Mouse (Mus musculus) hindbrain, embryonic 14.5 days (tissue): ENCODE data around the gene Plagl2. TPM values are rescaled to one million over a fixed set of nuclear protein-coding genes. Genes with fewer than 3 reads are reported as not detected.
"Not testable (repeated sequence)": the region's sequence is repeated elsewhere in the genome, so short reads cannot be mapped to it uniquely, and the experiment has no call there.

Experiments
- ATAC-seq: fragments of 200-750 bp; cut with Nextera tagmentation; 2 replicates; pipeline ENCODE4 v1.8.0; 2017; ENCODE audit warnings: moderate number of reproducible peaks, mild to moderate bottlenecking, moderate TSS enrichment, moderate library complexity; ENCODE audit not compliant: low FRiP score
- DNase-seq: peaks from one replicate; pipeline ENCODE4 v3.0.0-alpha.2; 2015; ENCODE audit warnings: low spot score
- H3K27ac ChIP-seq: fragments of 300-500 bp; sonication (generic); 2 replicates; pipeline ENCODE4 v1.5.1; 2014; ENCODE audit warnings: mild to moderate bottlenecking, moderate library complexity
- H3K27me3 ChIP-seq: fragments of 300-500 bp; sonication (generic); 2 replicates; pipeline ENCODE4 v1.6.1; 2014; ENCODE audit warnings: mild to moderate bottlenecking, low read length, mixed read lengths; ENCODE audit not compliant: control insufficient read depth, insufficient read depth
- H3K36me3 ChIP-seq: fragments of 300-500 bp; sonication (generic); replicated peaks from 2 replicates; pipeline ENCODE4 v1.6.1; 2014; ENCODE audit not compliant: control insufficient read depth, insufficient read depth
- H3K4me1 ChIP-seq: fragments of 300-500 bp; sonication (generic); replicated peaks from 2 replicates; pipeline ENCODE4 v1.6.1; 2014; ENCODE audit warnings: antibody characterized with exemption, low read length, mixed read lengths; ENCODE audit not compliant: control insufficient read depth, insufficient read depth
- H3K4me2 ChIP-seq: fragments of 300-500 bp; sonication (generic); replicated peaks from 2 replicates; pipeline ENCODE4 v1.6.1; 2014; ENCODE audit warnings: mild to moderate bottlenecking, moderate library complexity
- H3K4me3 ChIP-seq: fragments of 300-500 bp; sonication (generic); replicated peaks from 2 replicates; pipeline ENCODE4 v1.5.1; 2014; ENCODE audit warnings: mild to moderate bottlenecking, low read length
- H3K9ac ChIP-seq: fragments of 300-500 bp; sonication (generic); 2 replicates; pipeline ENCODE4 v1.6.1; 2014
- H3K9me3 ChIP-seq: fragments of 300-500 bp; sonication (generic); 2 replicates; pipeline ENCODE4 v1.6.1; 2016; ENCODE audit warnings: low read length; ENCODE audit not compliant: control insufficient read depth
- WGBS: fragments of 180-500 bp; shearing (Covaris S2); extraction: QIAGEN DNeasy Blood & Tissue Kit; methylation state at CpG from one replicate; pipeline ENCODE4 v1.1.7; 2014; 5-methylcytosine and 5-hydroxymethylcytosine counted together
- polyA plus RNA-seq: library from polyadenylated mRNA; unstranded; fragments of >200 nt; fragmentation: Nextera tagmentation; extraction: Ambion mirVana; gene quantifications from 2 replicates; pipeline ENCODE4 v1.2.1, GENCODE M21; 2014

Plagl2 gene
- 6.4 and 8.7 TPM in 2 replicates for polyA plus RNA-seq

DNA sequence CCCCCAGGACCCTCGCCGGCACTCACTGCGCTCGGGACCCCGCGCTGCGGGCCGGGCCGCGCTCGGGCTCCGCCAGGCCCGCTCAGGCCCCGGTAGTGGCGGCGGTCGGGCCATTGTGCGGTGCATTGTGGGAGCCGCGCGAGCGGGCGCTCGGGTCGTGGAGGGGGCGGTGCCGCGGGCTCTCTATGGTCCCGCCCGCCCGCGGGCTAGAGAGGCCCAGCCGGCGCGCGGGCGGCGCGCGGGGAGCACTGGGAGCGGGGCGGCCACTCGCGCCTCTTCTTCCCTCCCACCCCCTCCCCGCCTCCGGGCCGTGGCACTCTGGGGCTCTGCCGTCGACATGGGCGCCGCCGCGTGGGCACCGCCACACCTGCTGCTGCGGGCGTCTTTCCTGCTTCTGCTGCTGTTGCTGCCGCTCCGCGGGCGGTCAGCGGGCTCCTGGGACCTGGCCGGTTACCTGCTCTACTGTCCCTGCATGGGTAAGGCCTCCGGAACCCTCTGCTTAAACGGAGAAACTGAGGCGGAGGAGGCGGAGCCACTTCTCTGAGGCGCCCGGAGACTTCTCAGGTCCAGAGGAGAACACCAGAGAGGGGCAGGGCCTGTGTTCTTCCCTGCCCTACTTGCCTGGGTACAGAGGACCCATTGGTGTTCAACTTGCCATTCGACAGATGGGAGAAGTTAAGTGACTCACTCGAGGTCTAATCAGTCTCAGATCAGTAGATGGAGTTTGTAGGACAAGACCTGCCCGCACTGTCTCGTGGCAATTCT lies at the start of gene Plagl2, which contains the start of gene Pofut1:
Gene Plagl2 (minus strand): TSS at position 177 of the 765 bp plus-strand sequence.
Gene Pofut1 (plus strand): TSS at position 284 of the 765 bp plus-strand sequence.
- Histone ChIP-seq H3K4me3 (peak within 1 kb of the TSS; percentile 94), H3K4me2 (peak within 1 kb of the TSS; percentile 90), H3K9ac (peak within 1 kb of the TSS; percentile 98), H3K9me3 (no peaks in the 10 kb centered on the region), H3K27me3 (no peaks in the 10 kb centered on the region), H3K27ac (peak within 1 kb of the TSS; percentile 83), H3K36me3 (peaks cover 11% of the 10 kb centered on the region; the same call in 1 of the 2 replicates), H3K4me1 (peaks cover 37% of the 10 kb centered on the region)
- DNase-seq = peak; percentile 91
- under 1% methylated on average over 55 of the region's 72 CpGs for WGBS
- ATAC-seq = peak; percentile 98

- no peak overlapping the region for H3K9ac ChIP-seq
- no peaks in the 10 kb centered on the region for H3K36me3 ChIP-seq
- no peak for ATAC-seq
- H3K9me3 ChIP-seq = no peaks in the 10 kb centered on the region
- no peak overlapping the region for H3K4me3 ChIP-seq
- peak; percentile 46 for DNase-seq
- H3K4me1 ChIP-seq = peaks cover 13% of the 10 kb centered on the region
- no peak overlapping the region for H3K4me2 ChIP-seq
- no peaks in the 10 kb centered on the region for H3K27me3 ChIP-seq
- H3K27ac ChIP-seq = no peak overlapping the region
- 60% methylated on average over 6 of the region's 6 CpGs for WGBS
Observed at GRCm38 (mm10) chr2:153287835-153288234, 46.6 kb upstream of the Plagl2 start.

DNA sequence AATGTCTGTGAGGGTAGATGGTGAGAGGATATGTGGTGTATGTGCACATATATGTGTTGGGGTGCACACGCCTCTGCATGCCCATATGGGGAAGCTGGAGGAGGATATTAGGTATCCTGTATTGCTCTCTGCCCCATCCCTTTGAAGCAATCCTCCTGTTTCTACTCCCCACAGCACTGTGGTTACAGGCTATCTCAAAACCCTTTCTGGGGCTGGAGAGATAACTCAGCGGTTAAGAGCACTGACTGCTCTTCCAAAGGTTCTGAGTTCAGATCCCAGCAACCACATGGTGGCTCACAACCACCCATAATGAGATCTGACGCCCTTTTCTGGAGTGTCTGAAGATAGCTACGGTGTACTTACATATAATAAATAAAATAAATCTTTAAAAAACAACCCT lies 45.3 kb upstream of the Plagl2 start:
- Histone ChIP-seq H3K4me1 (peaks cover 4% of the 10 kb centered on the region; the same call in 1 of the 2 replicates), H3K27me3 (no peaks in the 10 kb centered on the region), H3K9me3 (no peaks in the 10 kb centered on the region), H3K4me2 (no peak overlapping the region), H3K4me3 (no peak overlapping the region), H3K9ac (no peak overlapping the region), H3K27ac (no peak overlapping the region), H3K36me3 (no peaks in the 10 kb centered on the region)
- 90% methylated on average over 4 of the region's 4 CpGs for WGBS
- DNase-seq (no peak), ATAC-seq (no peak)

DNA sequence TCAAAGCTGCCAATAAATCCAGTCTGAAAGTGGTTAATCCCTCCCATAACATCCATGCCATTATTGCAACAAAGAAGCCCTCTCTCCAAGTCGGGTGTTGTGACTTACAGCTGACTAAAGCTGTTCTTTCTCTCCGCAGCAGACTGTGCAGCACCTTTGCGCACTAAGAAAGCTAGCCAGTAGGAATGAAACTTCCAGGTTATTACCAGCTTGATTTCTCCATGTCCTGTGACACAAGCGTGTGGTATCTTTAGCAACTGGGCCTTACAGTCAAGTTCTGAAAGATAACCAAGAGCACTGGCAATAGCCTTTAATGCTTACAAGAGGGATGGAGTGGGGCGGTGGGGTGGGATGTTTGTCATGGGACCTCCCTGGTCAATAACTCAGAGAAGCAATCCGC lies 42.7 kb upstream of the Plagl2 start:
- Histone ChIP-seq H3K27ac (no peak overlapping the region), H3K36me3 (no peaks in the 10 kb centered on the region), H3K4me3 (no peak overlapping the region), H3K27me3 (no peaks in the 10 kb centered on the region), H3K4me2 (no peak overlapping the region), H3K9me3 (no peaks in the 10 kb centered on the region), H3K9ac (no peak overlapping the region), H3K4me1 (peaks cover 4% of the 10 kb centered on the region; the same call in 1 of the 2 replicates)
- 90% methylated on average over 6 of the region's 6 CpGs for WGBS
- ATAC-seq (no peak), DNase-seq (no peak)

- no peak for ATAC-seq
- H3K4me1 ChIP-seq = no peaks in the 10 kb centered on the region
Observed at GRCm38 (mm10) chr2:153278357-153278756, 37.1 kb upstream of the Plagl2 start.

DNA sequence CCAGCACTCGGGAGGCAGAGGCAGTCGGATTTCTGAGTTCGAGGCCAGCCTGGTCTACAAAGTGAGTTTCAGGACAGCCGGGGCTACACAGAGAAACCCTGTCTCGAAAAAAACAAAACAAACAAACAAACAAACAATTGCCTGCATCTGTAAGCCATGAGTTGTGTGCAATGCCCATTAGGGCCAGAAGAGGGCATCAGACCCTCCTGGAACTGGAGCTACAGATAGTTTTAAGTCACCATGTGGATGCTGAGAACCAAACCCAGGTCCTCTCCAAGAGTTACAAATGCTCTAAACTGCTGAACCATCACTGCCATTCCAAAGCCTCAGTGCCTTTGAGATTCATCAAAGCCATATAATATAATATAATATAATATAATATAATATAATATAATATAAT lies 35.6 kb upstream of the Plagl2 start:
- not testable (repeated sequence) for DNase-seq, H3K9me3 ChIP-seq, H3K27me3 ChIP-seq, ATAC-seq, H3K4me2 ChIP-seq, H3K9ac ChIP-seq, H3K36me3 ChIP-seq, H3K4me3 ChIP-seq, H3K27ac ChIP-seq, H3K4me1 ChIP-seq
- WGBS = 95% methylated on average over 5 of the region's 5 CpGs

More at GRCm38 (mm10) chr2:153278357-153278756, 37.1 kb upstream of the Plagl2 start:
- H3K9ac ChIP-seq = no peak overlapping the region
- no peaks in the 10 kb centered on the region for H3K27me3 ChIP-seq
- DNase-seq = no peak
- 89% methylated on average over 5 of the region's 5 CpGs for WGBS
- no peak overlapping the region for H3K4me2 ChIP-seq
- no peak overlapping the region for H3K27ac ChIP-seq
- no peak overlapping the region for H3K4me3 ChIP-seq
- H3K36me3 ChIP-seq = no peaks in the 10 kb centered on the region
- H3K9me3 ChIP-seq = no peaks in the 10 kb centered on the region

DNA sequence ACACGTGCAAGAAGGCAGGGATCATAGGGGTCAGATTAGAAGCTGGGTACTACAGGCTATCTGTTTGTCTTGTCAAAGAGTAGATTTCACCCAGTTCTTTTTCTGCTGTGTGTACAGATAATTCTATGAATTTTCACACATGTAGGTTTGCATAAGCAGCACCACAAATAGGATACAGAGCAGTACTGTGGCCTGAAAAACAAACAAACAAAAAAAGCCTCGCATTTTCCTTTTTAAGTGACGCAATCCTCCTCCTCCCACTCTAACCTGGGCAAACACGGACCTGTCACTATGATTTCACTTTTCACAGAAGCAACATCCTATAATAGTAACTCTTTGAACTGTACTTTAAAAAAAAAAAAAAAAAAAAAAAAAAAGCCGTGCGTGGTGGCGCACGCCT lies 35.2 kb upstream of the Plagl2 start:
- Histone ChIP-seq H3K4me1 (no peaks in the 10 kb centered on the region), H3K9ac (no peak overlapping the region), H3K9me3 (no peaks in the 10 kb centered on the region), H3K27ac (no peak overlapping the region), H3K36me3 (no peaks in the 10 kb centered on the region), H3K4me2 (no peak overlapping the region), H3K27me3 (no peaks in the 10 kb centered on the region), H3K4me3 (no peak overlapping the region)
- DNase-seq (no peak), ATAC-seq (no peak)
- 91% methylated on average over 8 of the region's 8 CpGs for WGBS

DNA sequence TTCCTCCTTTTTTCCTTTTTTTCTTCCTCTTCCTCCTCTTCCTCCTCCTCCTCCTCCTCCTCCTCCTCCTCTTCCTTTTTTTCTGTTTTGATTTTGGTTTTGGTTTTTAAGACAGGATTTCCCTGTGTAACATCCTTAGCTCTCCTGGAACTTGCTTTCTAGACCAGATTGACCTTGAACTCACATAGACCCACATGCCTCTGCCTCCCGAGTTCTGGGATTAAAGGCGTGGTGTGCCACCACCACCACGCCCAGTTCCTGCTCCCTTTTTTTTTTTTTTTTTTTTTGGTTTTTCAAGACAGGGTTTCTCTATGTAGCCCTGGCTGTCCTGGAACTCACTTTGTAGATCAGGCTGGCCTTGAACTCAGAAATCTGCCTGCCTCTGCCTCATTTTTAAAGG lies 34.4 kb upstream of the Plagl2 start:
- H3K27ac ChIP-seq, ATAC-seq, DNase-seq, H3K9ac ChIP-seq, H3K27me3 ChIP-seq, H3K9me3 ChIP-seq, H3K4me3 ChIP-seq, H3K36me3 ChIP-seq, H3K4me2 ChIP-seq, H3K4me1 ChIP-seq: not testable (repeated sequence)
- WGBS = 90% methylated on average over 3 of the region's 3 CpGs

- no peaks in the 10 kb centered on the region for H3K4me1 ChIP-seq
- ATAC-seq = no peak
- no peaks in the 10 kb centered on the region for H3K36me3 ChIP-seq
- no peak overlapping the region for H3K27ac ChIP-seq
- no peak overlapping the region for H3K9ac ChIP-seq
- no peaks in the 10 kb centered on the region for H3K9me3 ChIP-seq
- WGBS = 78% methylated on average over 6 of the region's 6 CpGs
- H3K27me3 ChIP-seq = no peaks in the 10 kb centered on the region
- no peak overlapping the region for H3K4me3 ChIP-seq
- no peak overlapping the region for H3K4me2 ChIP-seq
- no peak for DNase-seq
Observed at GRCm38 (mm10) chr2:153274919-153275247, 33.7 kb upstream of the Plagl2 start.
